Mouse (Mus musculus) liver, postnatal 0 days (tissue): ENCODE measurements at regions not wholly inside any gene's neighbourhood (a gene's known extent, or its start where the extent isn't known, plus 50 kb on each side); places are given as distances from the start of the nearest gene placed in this dataset.

Experiments
- CTCF ChIP-seq: sonication (generic); IDR thresholded peaks from 2 replicates; pipeline ENCODE4 v1.5.1; 2016; ENCODE audit warnings: antibody characterized with exemption, low read depth
- EP300 ChIP-seq: IDR thresholded peaks from 2 replicates; pipeline ENCODE4 v1.6.1; 2016; ENCODE audit warnings: antibody characterized with exemption, low read depth, mild to moderate bottlenecking

- TF ChIP-seq CTCF (no peak), EP300 (no peak)
Measured at GRCm38 (mm10) chr14:58989644-58990217, 153.0 kb downstream of the 1700129C05Rik start.
